In genomic region chr6:38347875-38348274, GRCm38 (mm10) we compare ENCODE assay signal across 21 mouse cellular contexts. TPM values are rescaled to one million over a fixed set of nuclear protein-coding genes. Genes with fewer than 3 reads are reported as not detected.
A peak's percentile ranks its signal among the peaks of the same experiment; 100 is the strongest.
DNase-seq lines count a peak whose midpoint lies in the region; ATAC-seq and TF ChIP-seq lines count a peak whose summit lies in the region.
"Had no signal": no experiment of that assay in that cellular context is flagged by ENCODE, and none has a peak within 500 bp of the region (broad histone marks: within the 10 kb centered on the region; RNA-seq: fewer than 3 reads in every experiment).

No protein-coding gene starts in this region.

- ATAC-seq in liver, embryonic 12.5 days = no peak
- no peak for ATAC-seq in liver, embryonic 14.5 days (ENCODE audit: insufficient read depth)
- ATAC-seq in liver, postnatal 0 days = no peak
- ATAC-seq in hindbrain, embryonic 16.5 days = no peak
- ATAC-seq: activated CD4-positive, CD25-positive, alpha-beta regulatory T cell, adult 4 months; forebrain, embryonic 13.5 days; forebrain, postnatal 0 days; Patski had no signal

- H3K4me3 ChIP-seq in liver, embryonic 12.5 days = no peak overlapping the region
- no peak overlapping the region for H3K4me3 ChIP-seq in liver, embryonic 14.5 days (ENCODE audit: insufficient read depth in 1 of 2, low read depth in 2 of 2, low read length in 2 of 2)
- no peak overlapping the region for H3K4me3 ChIP-seq in liver, postnatal 0 days (ENCODE audit: low read depth, low read length)
- no peak overlapping the region for H3K4me3 ChIP-seq in hindbrain, embryonic 16.5 days (ENCODE audit: low read length)
- H3K4me3 ChIP-seq: embryonic facial prominence, embryonic 12.5 days; forebrain, embryonic 13.5 days; heart, adult 2 months; hindbrain, embryonic 15.5 days had no signal

- H3K27ac ChIP-seq in liver, embryonic 12.5 days = peak overlapping the region; percentile 99
- H3K27ac ChIP-seq in liver, embryonic 14.5 days = peak overlapping the region; percentile 100
- no peak overlapping the region for H3K27ac ChIP-seq in liver, postnatal 0 days (ENCODE audit: low read depth)
- no peak overlapping the region for H3K27ac ChIP-seq in hindbrain, embryonic 16.5 days (ENCODE audit: low read depth, low read length)
- H3K27ac ChIP-seq: embryonic facial prominence, embryonic 12.5 days; forebrain, embryonic 13.5 days; heart, adult 2 months; hindbrain, embryonic 15.5 days had no signal

- 49% methylated on average over 5 of the region's 5 CpGs for WGBS in liver, embryonic 12.5 days (ENCODE audit: insufficient replicate concordance)
- WGBS in liver, embryonic 14.5 days (ENCODE audit: insufficient replicate concordance) = 45% methylated on average over 5 of the region's 5 CpGs
- 58% methylated on average over 5 of the region's 5 CpGs for WGBS in liver, postnatal 0 days (ENCODE audit: insufficient replicate concordance)
- WGBS in hindbrain, embryonic 16.5 days = 80% methylated on average over 5 of the region's 5 CpGs

- peaks cover 97% of the 10 kb centered on the region for H3K4me1 ChIP-seq in liver, embryonic 12.5 days
- H3K4me1 ChIP-seq in liver, embryonic 14.5 days (replicated peaks; ENCODE audit: control insufficient read depth in 2 of 2, insufficient read depth in 2 of 2, low read length in 1 of 2) = peaks cover 72 to 74% of the 10 kb centered on the region in 2 experiments
- peaks cover 61% of the 10 kb centered on the region for H3K4me1 ChIP-seq in liver, postnatal 0 days (ENCODE audit: insufficient read depth)
- no peaks in the 10 kb centered on the region for H3K4me1 ChIP-seq in hindbrain, embryonic 16.5 days (ENCODE audit: control insufficient read depth, insufficient read depth, low read depth, low read length)
- H3K4me1 ChIP-seq: embryonic facial prominence, embryonic 12.5 days; forebrain, embryonic 13.5 days; hindbrain, embryonic 15.5 days had no signal

- H3K9me3 ChIP-seq in liver, embryonic 12.5 days (replicated peaks) = no peaks in the 10 kb centered on the region
- H3K9me3 ChIP-seq in liver, embryonic 14.5 days (ENCODE audit: control insufficient read depth, low read length) = no peaks in the 10 kb centered on the region
- no peaks in the 10 kb centered on the region for H3K9me3 ChIP-seq in liver, postnatal 0 days (ENCODE audit: low read length)
- no peaks in the 10 kb centered on the region for H3K9me3 ChIP-seq in hindbrain, embryonic 16.5 days (ENCODE audit: control insufficient read depth, low read length)
- H3K9me3 ChIP-seq: embryonic facial prominence, embryonic 12.5 days; forebrain, embryonic 13.5 days; hindbrain, embryonic 15.5 days had no signal

- TF ChIP-seq EP300 in liver, embryonic 14.5 days (IDR thresholded peaks at IDR 0.05; ENCODE audit: low read depth) = no peak
- no peak for TF ChIP-seq EP300 in liver, postnatal 0 days (IDR thresholded peaks at IDR 0.05; ENCODE audit: low read depth)

- no peak for DNase-seq in liver
- no peak for DNase-seq in liver, embryonic 14.5 days (ENCODE audit: low read depth in 3 of 3, low spot score in 3 of 3)
- DNase-seq in liver, postnatal 0 days = no peak
- no peak for DNase-seq in kidney, adult 18-20 months
- DNase-seq: adrenal gland, postnatal 14 days; cerebellum, adult 11-12 months; cerebellum, adult 9-10 months; cerebellum, postnatal 25 days; forebrain, postnatal 0 days; gastrocnemius, postnatal 14 days; heart, adult 2 months; heart, postnatal 36 days had no signal

- peaks cover 61% of the 10 kb centered on the region for H3K36me3 ChIP-seq in liver, embryonic 12.5 days
- peaks cover 46% of the 10 kb centered on the region for H3K36me3 ChIP-seq in liver, embryonic 14.5 days (replicated peaks; ENCODE audit: control insufficient read depth, insufficient read depth, low read depth)
- peaks cover 23% of the 10 kb centered on the region for H3K36me3 ChIP-seq in liver, postnatal 0 days (replicated peaks; ENCODE audit: insufficient read depth, low read length)
- no peaks in the 10 kb centered on the region for H3K36me3 ChIP-seq in hindbrain, embryonic 16.5 days (ENCODE audit: control insufficient read depth, insufficient read depth, low read length)
- H3K36me3 ChIP-seq: embryonic facial prominence, embryonic 12.5 days; hindbrain, embryonic 15.5 days had no signal

- peak overlapping the region; percentile 39 for H3K9ac ChIP-seq in liver, embryonic 12.5 days
- H3K9ac ChIP-seq in liver, embryonic 14.5 days (replicated peaks) = peak overlapping the region; percentile 10; the same call in 1 of the 2 replicates
- H3K9ac ChIP-seq in liver, postnatal 0 days (replicated peaks) = no peak overlapping the region
- no peak overlapping the region for H3K9ac ChIP-seq in hindbrain, embryonic 16.5 days (ENCODE audit: low read depth, low read length)
- H3K9ac ChIP-seq: embryonic facial prominence, embryonic 12.5 days; forebrain, embryonic 13.5 days; forebrain, postnatal 0 days; hindbrain, embryonic 15.5 days had no signal

- H3K4me2 ChIP-seq in liver, embryonic 12.5 days = peak overlapping the region; percentile 82
- H3K4me2 ChIP-seq in liver, embryonic 14.5 days (ENCODE audit: low read depth) = peak overlapping the region; percentile 35
- H3K4me2 ChIP-seq in liver, postnatal 0 days (ENCODE audit: low read depth, low read length) = peak overlapping the region; percentile 3; the same call in 1 of the 2 replicates
- no peak overlapping the region for H3K4me2 ChIP-seq in hindbrain, embryonic 16.5 days (ENCODE audit: low read length)
- H3K4me2 ChIP-seq: embryonic facial prominence, embryonic 12.5 days; forebrain, embryonic 13.5 days; heart, embryonic 11.5 days; hindbrain, embryonic 15.5 days had no signal

- no peaks in the 10 kb centered on the region for H3K27me3 ChIP-seq in liver, embryonic 12.5 days (replicated peaks)
- no peaks in the 10 kb centered on the region for H3K27me3 ChIP-seq in liver, embryonic 14.5 days (ENCODE audit: control insufficient read depth, insufficient read depth, low read length)
- no peaks in the 10 kb centered on the region for H3K27me3 ChIP-seq in liver, postnatal 0 days (ENCODE audit: insufficient read depth, low read length)
- H3K27me3 ChIP-seq in hindbrain, embryonic 16.5 days (replicated peaks; ENCODE audit: control insufficient read depth, insufficient read depth, low read length) = peaks cover 8% of the 10 kb centered on the region
- H3K27me3 ChIP-seq: CH12.LX, Patski had no signal

- no peak for TF ChIP-seq CTCF in liver, embryonic 14.5 days (IDR thresholded peaks at IDR 0.05; ENCODE audit: low read depth)
- no peak for TF ChIP-seq CTCF in liver, postnatal 0 days (IDR thresholded peaks at IDR 0.05; ENCODE audit: low read depth)

RNA-seq across cellular contexts. Expression of gene Zc3hav1, which starts 6.5 kb away (rescaled TPM):
- polyA plus RNA-seq in liver, embryonic 12.5 days (2016; fragmentation: Nextera tagmentation; extraction: Ambion mirVana) = 29.6 and 30.6 TPM in 2 replicates
- 16.5 and 23.0 TPM in 2 replicates for polyA plus RNA-seq in liver, embryonic 14.5 days (2012; rRNA removed)
- polyA plus RNA-seq in liver, embryonic 14.5 days (2014; fragmentation: Nextera tagmentation; extraction: Ambion mirVana) = 17.0 and 18.6 TPM in 2 replicates
- 14.7 and 16.6 TPM in 2 replicates for polyA plus RNA-seq in liver, postnatal 0 days (2015; fragmentation: Nextera tagmentation; extraction: Ambion mirVana)
- polyA plus RNA-seq in hindbrain, embryonic 16.5 days (2015; fragmentation: Nextera tagmentation; extraction: Ambion mirVana) = 1.4 and 1.6 TPM in 2 replicates

RNA-seq across cellular contexts. Expression of gene Ttc26, which starts 33.4 kb away (rescaled TPM):
- 1.5 and 1.6 TPM in 2 replicates for polyA plus RNA-seq in liver, embryonic 12.5 days (2016; fragmentation: Nextera tagmentation; extraction: Ambion mirVana)
- polyA plus RNA-seq in liver, embryonic 14.5 days (2012; rRNA removed) = 0.18 and 0.26 TPM in 2 replicates
- polyA plus RNA-seq in liver, embryonic 14.5 days (2014; fragmentation: Nextera tagmentation; extraction: Ambion mirVana) = 0.24 and 0.41 TPM in 2 replicates
- 0.11 and 0.16 TPM in 2 replicates for polyA plus RNA-seq in liver, postnatal 0 days (2015; fragmentation: Nextera tagmentation; extraction: Ambion mirVana)
- 4.6 and 5.8 TPM in 2 replicates for polyA plus RNA-seq in hindbrain, embryonic 16.5 days (2015; fragmentation: Nextera tagmentation; extraction: Ambion mirVana)

RNA-seq across cellular contexts. Expression of gene Zc3hav1l, which starts 48.8 kb away (rescaled TPM):
- polyA plus RNA-seq in liver, embryonic 12.5 days (2016; fragmentation: Nextera tagmentation; extraction: Ambion mirVana) = 3.9 and 4.0 TPM in 2 replicates
- 3.9 and 4.7 TPM in 2 replicates for polyA plus RNA-seq in liver, embryonic 14.5 days (2012; rRNA removed)
- 1.4 and 1.8 TPM in 2 replicates for polyA plus RNA-seq in liver, embryonic 14.5 days (2014; fragmentation: Nextera tagmentation; extraction: Ambion mirVana)
- 0.59 and 0.61 TPM in 2 replicates for polyA plus RNA-seq in liver, postnatal 0 days (2015; fragmentation: Nextera tagmentation; extraction: Ambion mirVana)
- 4.9 and 6.4 TPM in 2 replicates for polyA plus RNA-seq in hindbrain, embryonic 16.5 days (2015; fragmentation: Nextera tagmentation; extraction: Ambion mirVana)

Comparison
In these comparisons a context has a peak if more than half of its experiments do, and no peak if none do; other contexts are left out.
1. H3K27ac ChIP-seq: peak in liver, embryonic 12.5 days (single experiment) and liver, embryonic 14.5 days (single experiment); none in liver, postnatal 0 days (single experiment) and hindbrain, embryonic 16.5 days (single experiment).
2. H3K9ac ChIP-seq: peak in liver, embryonic 12.5 days (single experiment) and liver, embryonic 14.5 days (single experiment); none in liver, postnatal 0 days (single experiment) and hindbrain, embryonic 16.5 days (single experiment).